Mouse (Mus musculus) kidney, adult 2 months (tissue): ENCODE results near the gene Impdh2. TPM values are rescaled to one million over a fixed set of nuclear protein-coding genes. Genes with fewer than 3 reads are reported as not detected.

Source experiments
- DNase-seq: peaks from one replicate; pipeline ENCODE4 v3.0.0; 2021
- H3K27ac ChIP-seq: fragments of 200-500 bp; 2 replicates; pipeline ENCODE4 v1.5.1; 2012; ENCODE audit warnings: low read depth, low read length, control low read depth, inconsistent platforms; ENCODE audit not compliant: insufficient read depth
- H3K27me3 ChIP-seq: fragments of 200-500 bp; replicated peaks from 2 replicates; pipeline ENCODE4 v1.6.1; 2012; ENCODE audit warnings: mild to moderate bottlenecking, moderate library complexity, low read length, inconsistent platforms; ENCODE audit not compliant: control insufficient read depth, insufficient read depth
- H3K36me3 ChIP-seq: fragments of 200-500 bp; 2 replicates; pipeline ENCODE4 v1.6.1; 2012; ENCODE audit warnings: mild to moderate bottlenecking, moderate library complexity, low read length, inconsistent platforms; ENCODE audit not compliant: control insufficient read depth, insufficient read depth
- H3K4me1 ChIP-seq: fragments of 200-500 bp; 2 replicates; pipeline ENCODE4 v1.6.1; 2011; ENCODE audit warnings: low read length; ENCODE audit not compliant: control insufficient read depth, insufficient read depth
- H3K4me3 ChIP-seq: fragments of 200-500 bp; 2 replicates; pipeline ENCODE4 v1.5.1; 2011; ENCODE audit warnings: mild to moderate bottlenecking, low read depth, low read length, control low read depth; ENCODE audit not compliant: insufficient read depth
- CTCF ChIP-seq: fragments of 200-500 bp; conservative IDR thresholded peaks from 2 replicates; pipeline ENCODE4 v1.5.1; 2011; ENCODE audit warnings: low read depth, mild to moderate bottlenecking, control low read depth, low read length, moderate library complexity, mixed read lengths; ENCODE audit not compliant: insufficient read depth, insufficient read length
- POLR2A ChIP-seq: fragments of 200-500 bp; IDR thresholded peaks from one replicate; pipeline ENCODE4 v1.6.1; 2011; ENCODE audit warnings: low read depth, low read length, control low read depth
- WGBS: fragments of 180-500 bp; shearing (Covaris S2); methylation state at CpG from one replicate; pipeline ENCODE4 v1.1.7; 2018; 5-methylcytosine and 5-hydroxymethylcytosine counted together
- polyA plus RNA-seq: library from polyadenylated mRNA; depleted of rRNA; stranded (reverse); fragments of >200 nt; gene quantifications from 2 replicates; pipeline ENCODE4 v1.2.3, GENCODE M21; 2012; rRNA removed

The Impdh2 gene
- polyA plus RNA-seq, 1 experiment = 60.0 TPM

DNA sequence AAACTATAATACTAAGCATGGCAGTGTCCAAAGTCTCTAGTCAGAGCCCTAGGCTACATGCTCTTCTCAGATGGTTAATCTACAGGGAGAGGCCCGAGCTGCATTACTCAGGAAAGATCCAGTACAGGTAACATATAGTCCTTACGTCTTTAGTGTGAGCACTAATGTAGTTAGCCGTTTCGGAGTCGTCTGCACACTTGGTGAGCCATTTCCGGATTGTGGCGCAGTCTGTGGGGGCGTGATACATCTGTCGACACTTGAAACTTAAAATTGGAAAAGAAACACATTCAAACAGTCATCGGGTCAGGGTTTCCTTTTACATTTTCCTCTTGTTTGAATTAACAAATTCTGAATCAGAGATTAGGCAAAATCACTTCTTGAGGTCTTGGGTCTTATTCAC lies 51.4 kb downstream of the Impdh2 start:
- WGBS = 83% methylated on average over 10 of the region's 10 CpGs
- Histone ChIP-seq H3K4me3 (no peak overlapping the region), H3K36me3 (peaks cover 21% of the 10 kb centered on the region), H3K27me3 (no peaks in the 10 kb centered on the region), H3K27ac (no peak overlapping the region), H3K4me1 (no peaks in the 10 kb centered on the region)
- no peak for TF ChIP-seq CTCF
- TF ChIP-seq POLR2A = no peak
- DNase-seq = no peak

Other genes with a start within 250 kb of the Impdh2 start
- gene Gpx1, start 221.4 kb upstream of the Impdh2 start, polyA plus RNA-seq = 5,487 and 5,501 TPM in 2 replicates
- gene Usp4, start 212.4 kb upstream of the Impdh2 start, polyA plus RNA-seq = 68.6 and 74.1 TPM in 2 replicates
- gene 1700102P08Rik, start 167.5 kb upstream of the Impdh2 start, polyA plus RNA-seq = 0.22 and 0.50 TPM in 2 replicates
- gene Ccdc36, start 131.8 kb upstream of the Impdh2 start, polyA plus RNA-seq = not detected in 2 replicates
- gene BC048562, start 123.8 kb upstream of the Impdh2 start, polyA plus RNA-seq = not detected in 2 replicates
- gene Ccdc71, start 99.8 kb upstream of the Impdh2 start, polyA plus RNA-seq = 26.0 and 33.5 TPM in 2 replicates
- 35.0 and 35.8 TPM in 2 replicates for gene Klhdc8b, start 98.7 kb upstream of the Impdh2 start, polyA plus RNA-seq
- 80.4 and 89.1 TPM in 2 replicates for gene Lamb2, start 80.5 kb upstream of the Impdh2 start, polyA plus RNA-seq
- 107 and 137 TPM in 2 replicates for gene Usp19, start 69.7 kb upstream of the Impdh2 start, polyA plus RNA-seq
- 175 and 188 TPM in 2 replicates for gene Qars, start 52.6 kb upstream of the Impdh2 start, polyA plus RNA-seq
- gene Qrich1, start 43.5 kb upstream of the Impdh2 start, polyA plus RNA-seq = 76.3 and 85.5 TPM in 2 replicates
- gene Ndufaf3, start 7.1 kb downstream of the Impdh2 start, polyA plus RNA-seq = 64.7 and 74.3 TPM in 2 replicates
- 220 and 295 TPM in 2 replicates for gene Dalrd3, start 9.6 kb downstream of the Impdh2 start, polyA plus RNA-seq
- gene Wdr6, start 18.5 kb downstream of the Impdh2 start, polyA plus RNA-seq = 31.0 and 34.4 TPM in 2 replicates
- 5.3 and 5.8 TPM in 2 replicates for gene P4htm, start 37.4 kb downstream of the Impdh2 start, polyA plus RNA-seq
- 34.9 and 36.9 TPM in 2 replicates for gene Arih2, start 89.1 kb downstream of the Impdh2 start, polyA plus RNA-seq
- 34.7 and 42.2 TPM in 2 replicates for gene Slc25a20, start 101.8 kb downstream of the Impdh2 start, polyA plus RNA-seq
- gene Prkar2a, start 129.0 kb downstream of the Impdh2 start, polyA plus RNA-seq = 19.0 and 19.8 TPM in 2 replicates
- 68.3 and 78.0 TPM in 2 replicates for gene Ip6k2, start 223.5 kb downstream of the Impdh2 start, polyA plus RNA-seq
- gene Nckipsd, start 248.1 kb downstream of the Impdh2 start, polyA plus RNA-seq = 19.1 and 24.1 TPM in 2 replicates